Mouse (Mus musculus) bone marrow, adult 2 months (tissue): ENCODE measurements at regions not wholly inside any gene's neighbourhood (a gene's known extent, or its start where the extent isn't known, plus 50 kb on each side); places are given as distances from the start of the nearest gene placed in this dataset.

Experiments used
- CTCF ChIP-seq: fragments of 200-500 bp; IDR thresholded peaks from 2 replicates; pipeline ENCODE4 v1.5.1; 2011; ENCODE audit warnings: low read length, control low read depth; ENCODE audit not compliant: control insufficient read depth, insufficient read depth
- POLR2A ChIP-seq: fragments of 200-500 bp; IDR thresholded peaks from 2 replicates; pipeline ENCODE4 v1.6.1; 2011; ENCODE audit warnings: low read depth, mild to moderate bottlenecking, control low read depth, low read length, borderline replicate concordance; ENCODE audit not compliant: control insufficient read depth

DNA sequence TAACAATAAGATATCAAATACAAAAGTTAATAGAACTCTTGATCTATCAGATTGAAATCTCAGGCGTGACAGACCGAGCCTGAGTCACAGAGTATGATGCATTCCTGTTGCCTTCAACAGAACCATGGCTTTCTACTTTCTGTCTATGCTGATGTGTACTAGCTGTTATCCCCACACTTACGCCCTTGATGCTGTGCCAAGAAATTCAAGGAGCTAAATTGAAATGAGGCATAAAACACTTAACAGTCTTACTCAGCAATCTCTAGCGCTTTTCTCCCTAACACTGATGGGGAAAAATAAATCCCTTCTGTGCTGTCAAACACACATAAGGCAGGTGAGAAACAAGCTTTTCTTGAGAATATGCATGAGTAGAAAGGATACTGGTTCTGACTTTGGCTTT, 222.5 kb downstream of the AI429214 start:
- TF ChIP-seq CTCF, result no peak
- TF ChIP-seq POLR2A, result no peak
